Mouse (Mus musculus) C2C12 (cell line): Measurements from ENCODE around the gene Cobll1.

Source experiments
- CTCF ChIP-seq: IDR thresholded peaks from one replicate; pipeline ENCODE4 v1.5.1; 2011; ENCODE audit not compliant: control insufficient read depth, insufficient read depth, insufficient read length
- MAX ChIP-seq: IDR thresholded peaks from one replicate; pipeline ENCODE4 v1.6.1; 2011; ENCODE audit warnings: mild to moderate bottlenecking, control low read depth
- MYOD1 ChIP-seq: IDR thresholded peaks from one replicate; pipeline ENCODE4 v1.6.1; 2011; ENCODE audit warnings: low read depth; ENCODE audit not compliant: control insufficient read depth, insufficient read length
- MYOG ChIP-seq: IDR thresholded peaks from one replicate; pipeline ENCODE4 v1.6.1; 2011; ENCODE audit not compliant: control insufficient read depth, insufficient read length; ENCODE audit errors: extremely low read depth
- USF1 ChIP-seq: IDR thresholded peaks from one replicate; pipeline ENCODE4 v1.6.1; 2011; ENCODE audit warnings: low read depth, mild to moderate bottlenecking, control low read depth, moderate library complexity

DNA sequence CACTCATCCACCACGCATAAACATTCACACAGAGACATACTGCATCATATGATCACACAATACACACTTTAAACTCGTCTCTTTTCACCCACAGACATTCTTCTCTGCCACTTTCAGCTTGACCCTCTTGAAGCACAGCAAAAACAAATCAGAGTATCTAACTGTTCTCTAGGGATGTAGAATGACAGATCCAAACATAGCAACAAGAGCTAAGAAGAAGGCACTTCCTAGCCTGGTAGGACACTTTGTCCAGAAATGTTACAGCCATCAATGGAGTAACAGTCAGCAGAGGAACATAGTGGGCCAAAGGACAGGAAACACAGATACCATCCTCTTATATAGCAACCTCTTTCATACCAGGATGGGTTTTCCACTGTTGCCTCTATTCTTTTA is 11.3 kb downstream of the Cobll1 start:
- TF ChIP-seq MYOG (no peak), CTCF (no peak), MYOD1 (no peak), MAX (no peak), USF1 (no peak)
